Mouse (Mus musculus) gastrocnemius, postnatal 36 days (tissue): ENCODE data around the gene Prrc2b. TPM values are rescaled to one million over a fixed set of nuclear protein-coding genes. Genes with fewer than 3 reads are reported as not detected.
A peak's percentile ranks its signal among the peaks of the same experiment; 100 is the strongest.

Experiments
- DNase-seq, 2 experiments: peaks; one replicate each; pipeline ENCODE4 v3.0.0; 2022
- intact Hi-C: fragments of 180-260 bp; cut with DNase I; formaldehyde crosslinking; loops from one replicate; pipeline ENCODE4 v1.15.1; 2025
- microRNA-seq, 2 experiments: library from miRNA; unstranded; fragments of <30 nt; microRNA quantifications; one replicate each; pipeline ENCODE4 v1.2.0; 2021
- total RNA-seq, 2 experiments: library from RNA; stranded (reverse); gene quantifications; 2 replicates each; pipeline ENCODE4 v1.2.3; 2021

Prrc2b gene
- total RNA-seq, 2 experiments from 2014 or later = 69.4 to 70.1 TPM

DNA sequence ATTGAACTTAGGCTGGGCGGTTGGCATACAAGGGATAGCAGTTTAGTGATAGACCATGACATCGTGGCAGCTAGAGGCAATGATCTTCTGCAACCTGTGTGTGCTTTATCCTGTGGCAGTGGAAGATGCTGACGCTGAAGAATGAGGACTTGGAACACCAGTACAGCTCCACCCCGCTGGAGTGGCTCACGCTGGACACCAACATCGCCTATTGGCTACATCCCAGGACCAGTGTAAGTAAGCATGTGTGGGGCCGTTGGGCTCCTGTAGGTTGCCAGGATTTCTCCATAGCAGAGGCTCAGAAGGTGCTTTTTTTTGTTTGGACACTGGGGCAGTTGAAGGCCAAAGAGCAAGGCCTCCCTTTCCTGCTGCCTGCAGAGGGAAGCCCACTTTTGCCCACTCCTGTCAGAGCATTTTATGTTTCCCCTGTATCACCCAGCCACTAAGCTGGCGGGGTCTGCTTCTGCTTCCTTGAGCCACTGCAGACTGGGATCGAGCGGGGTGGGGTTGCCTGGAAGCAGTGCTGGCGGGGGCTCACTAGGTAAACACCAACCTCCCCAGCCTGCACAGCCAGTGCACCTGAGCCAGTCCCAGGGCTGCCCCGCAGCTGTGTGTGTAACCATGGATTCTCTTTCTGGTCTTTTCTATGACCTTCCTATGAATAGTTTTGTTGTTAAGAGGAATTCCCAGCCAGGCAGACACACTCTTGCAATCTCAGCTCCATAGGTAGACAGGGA lies 101.1 kb downstream of the Prrc2b start:
- DNase-seq = peak; percentile 49 to 53

DNA sequence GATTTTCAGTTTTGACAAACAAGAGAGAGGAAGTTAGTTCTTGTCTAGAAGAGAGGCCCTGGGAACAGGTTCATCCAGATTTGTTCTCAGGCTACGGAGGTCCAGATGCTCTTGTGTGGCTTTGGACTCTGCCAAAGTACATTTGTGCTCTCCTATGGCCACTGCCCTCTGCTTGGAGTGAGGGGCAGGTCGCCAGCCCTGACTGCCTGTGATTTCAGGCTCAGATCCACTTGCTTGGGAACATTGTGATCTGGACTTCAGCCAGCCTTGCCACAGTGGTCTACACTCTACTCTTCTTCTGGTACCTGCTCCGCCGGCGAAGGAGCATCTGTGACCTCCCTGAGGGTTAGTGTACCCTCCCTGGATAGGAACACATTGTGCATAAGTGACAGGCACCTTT lies 101.8 kb downstream of the Prrc2b start:
- no peak for DNase-seq
- intact Hi-C loops = no loop called here

More for the DNA sequence above, 101.1 kb downstream of the Prrc2b start:
- intact Hi-C loops = no loop called here

DNA sequence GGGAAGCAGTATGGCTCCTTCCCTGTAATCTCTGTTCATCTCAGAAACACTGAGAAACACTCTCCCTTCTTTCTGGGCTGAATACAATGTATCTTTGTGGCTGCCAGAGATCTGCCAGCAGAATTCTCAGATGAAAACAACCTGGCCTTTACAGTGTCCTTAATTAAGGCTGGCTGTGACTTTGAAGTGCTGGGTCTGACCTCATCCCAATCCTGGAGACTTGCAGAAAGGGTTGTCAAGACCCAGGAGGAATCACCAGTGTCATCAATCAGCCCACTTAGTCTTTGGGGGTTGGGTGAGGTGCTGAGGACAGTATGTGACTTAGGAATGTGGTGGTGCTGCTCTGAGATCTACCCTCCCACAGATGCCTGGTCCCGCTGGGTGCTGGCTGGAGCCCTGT lies 102.5 kb downstream of the Prrc2b start:
- DNase-seq = no peak
- intact Hi-C loops = no loop called here

DNA sequence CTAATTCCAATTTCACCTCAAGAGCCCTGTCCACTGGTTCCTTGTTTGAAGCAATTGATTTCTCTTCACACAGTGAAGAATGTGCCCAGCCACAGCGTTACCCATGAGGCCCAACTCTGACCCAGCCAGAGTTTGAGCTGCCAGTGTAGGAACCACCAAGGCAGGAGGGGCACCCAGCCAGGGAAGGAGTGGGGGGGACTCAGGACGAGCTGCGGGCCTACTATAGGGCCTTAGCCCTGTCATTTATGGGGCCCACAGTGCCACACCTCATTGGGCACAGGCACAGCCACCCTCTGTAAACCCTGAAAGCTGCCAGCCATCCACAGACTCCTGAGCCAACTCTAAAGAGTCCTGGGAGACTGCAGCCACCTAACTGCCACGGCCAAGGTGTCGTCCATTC lies 103.7 kb downstream of the Prrc2b start:
- no peak for DNase-seq
- intact Hi-C loops = no loop called here

DNA sequence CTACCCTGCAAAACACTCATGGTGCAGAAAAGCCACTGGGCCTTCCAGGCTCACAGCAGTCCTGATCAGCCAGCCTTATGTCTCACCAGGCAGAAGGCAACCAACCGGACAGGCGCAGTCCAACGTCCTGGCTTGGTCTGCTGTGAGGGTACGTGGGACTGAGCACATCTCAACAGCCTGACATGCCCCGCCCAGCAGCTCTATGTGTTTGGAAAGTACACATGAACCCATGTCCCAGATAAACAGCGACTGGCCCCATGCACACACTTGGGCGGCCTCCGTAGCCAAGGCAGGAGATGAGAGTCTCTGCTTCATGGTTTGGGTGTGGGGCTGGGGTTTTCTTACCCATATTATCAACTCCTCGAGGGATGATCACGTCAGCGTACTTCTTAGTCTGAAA lies 105.4 kb downstream of the Prrc2b start:
- no peak for DNase-seq
- intact Hi-C loops = no loop called here

DNA sequence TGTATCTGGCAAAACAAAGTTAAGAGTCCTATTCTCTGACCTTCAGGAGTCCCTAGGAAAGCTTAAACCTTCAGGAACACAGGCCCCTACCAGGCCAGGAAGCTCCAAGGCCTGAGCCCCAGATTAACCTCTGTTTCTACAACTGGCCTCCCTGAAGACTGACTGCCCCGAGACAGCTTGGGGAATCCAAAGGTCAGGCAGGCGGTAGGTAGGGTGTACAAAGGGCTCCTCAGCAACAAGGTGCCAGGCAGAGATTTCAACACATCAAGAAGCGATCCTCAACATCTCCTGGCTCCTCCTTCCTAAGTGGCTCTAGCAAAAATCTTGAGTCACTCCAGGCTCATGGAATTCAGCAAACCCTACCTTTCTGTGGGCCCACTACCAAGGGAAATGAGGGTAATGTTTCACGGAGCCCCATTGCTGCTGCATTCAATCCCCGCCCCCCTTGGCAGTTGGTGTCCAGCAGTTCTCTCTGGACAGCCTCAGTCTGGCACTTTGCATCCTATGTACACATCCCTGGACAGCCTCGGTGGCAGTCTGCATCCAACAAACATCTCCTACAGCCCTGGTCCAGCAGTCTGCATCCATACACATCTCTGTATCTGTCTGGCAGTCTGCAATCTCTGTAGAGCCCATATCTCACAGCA lies 108.1 kb downstream of the Prrc2b start:
- intact Hi-C loops = no loop called here
- DNase-seq = no peak

DNA sequence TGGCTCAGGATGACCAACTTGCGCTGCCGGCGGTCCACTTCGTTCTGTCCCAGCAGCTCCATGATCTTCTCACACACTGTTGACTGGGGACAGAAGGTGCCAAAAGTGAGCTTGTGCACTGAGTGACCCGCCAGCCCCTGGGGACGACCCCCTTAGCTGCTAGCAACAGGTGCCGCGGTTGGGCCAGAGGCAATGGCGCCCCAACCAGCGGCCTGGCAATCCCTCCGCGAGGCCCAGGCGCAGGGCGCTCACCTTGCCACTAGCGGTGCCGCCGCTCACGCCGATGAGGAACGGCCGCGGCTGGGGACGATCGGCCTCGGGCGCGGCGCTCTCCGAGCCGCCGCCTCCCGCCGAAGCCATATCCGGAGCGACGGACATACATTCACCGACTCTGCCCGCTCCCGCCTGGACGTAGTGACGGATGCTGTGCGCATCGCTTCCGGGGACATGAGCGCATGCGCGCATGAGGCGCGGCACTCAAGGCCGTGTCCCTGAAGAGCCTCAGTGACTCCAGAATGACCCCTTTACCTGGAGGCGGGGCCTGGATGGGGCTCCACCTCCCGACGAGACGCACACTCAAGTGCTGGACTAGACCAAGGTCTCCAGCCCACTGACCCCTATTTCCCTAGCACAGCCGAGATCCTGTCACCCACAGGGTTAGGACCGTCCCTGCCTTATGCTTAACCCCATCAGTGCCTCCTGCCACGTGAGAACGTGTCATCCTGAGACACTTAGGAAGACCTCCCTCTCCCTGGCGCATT lies 109.0 kb downstream of the Prrc2b start, which contains the start of gene Uck1:
Uck1 (minus strand) TSS at position 503 of the 761 bp plus-strand sequence.
- intact Hi-C loops = loop anchor here (2.0 kb wide), 1 partner anchor 23 kb away; no protein-coding TSS in a partner anchor
- DNase-seq = peak; percentile 83

DNA sequence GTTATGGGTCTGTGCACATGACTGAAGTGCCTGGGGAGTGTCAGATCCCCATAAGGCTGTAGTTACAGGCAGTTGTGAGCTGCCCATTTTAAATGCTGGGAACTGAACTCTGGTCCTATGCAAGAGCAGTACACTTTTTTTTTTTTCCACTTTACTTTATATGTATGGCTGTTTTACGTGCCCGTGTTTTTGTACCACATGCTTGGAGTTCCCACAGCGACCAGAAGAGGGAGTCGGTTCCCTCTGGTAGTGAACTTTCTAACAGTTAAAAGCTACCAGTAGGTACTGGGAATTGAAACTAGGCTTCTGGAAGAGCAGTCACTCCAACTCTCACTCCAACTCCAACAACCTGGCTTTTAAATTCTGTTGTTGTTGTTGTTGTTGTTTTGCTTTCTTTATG lies 109.8 kb downstream of the Prrc2b start:
- DNase-seq = no peak
- intact Hi-C loops = loop anchor here (2.0 kb wide), 1 partner anchor 22 kb away; no protein-coding TSS in a partner anchor

DNA sequence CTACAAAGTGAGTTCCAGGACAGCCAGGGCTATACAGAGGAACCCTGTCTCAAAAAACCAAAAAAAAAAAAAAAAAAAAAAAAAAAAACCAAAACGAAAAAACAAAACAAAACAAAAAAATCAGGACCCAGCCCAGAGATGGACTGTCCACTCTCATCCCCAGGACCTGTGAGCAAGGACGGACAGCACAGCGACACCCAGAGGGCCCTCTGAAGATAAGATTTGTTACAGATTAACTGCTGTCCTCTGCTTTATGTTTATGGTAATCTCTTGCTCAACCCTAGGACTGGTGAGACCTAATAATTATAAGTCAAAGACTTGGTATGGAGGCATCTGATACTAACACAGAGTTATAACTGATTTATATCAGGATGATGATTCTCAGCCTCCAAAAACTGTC lies 124.9 kb downstream of the Prrc2b start:
- DNase-seq = no peak
- intact Hi-C loops = no loop called here

DNA sequence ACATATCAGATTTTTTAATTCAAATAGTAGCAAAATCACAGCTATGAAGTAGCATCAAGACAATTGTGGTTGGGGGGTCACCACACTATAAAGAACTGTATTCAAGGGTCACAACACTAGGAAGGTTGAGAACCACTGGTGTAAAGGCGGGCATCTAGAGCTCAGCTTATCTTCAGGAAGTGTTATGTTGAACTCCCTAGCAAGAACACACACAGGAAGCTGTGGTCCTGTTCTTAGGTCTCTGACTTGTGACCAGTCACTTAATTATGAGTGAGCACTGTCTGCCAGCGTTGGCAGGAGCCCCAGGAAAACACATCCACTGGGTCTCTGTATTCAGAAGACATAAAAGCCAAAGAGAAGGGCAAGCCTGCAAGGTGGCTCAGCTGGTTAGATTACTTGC lies 131.4 kb downstream of the Prrc2b start:
- no peak for DNase-seq
- intact Hi-C loops = loop anchor here (2.0 kb wide), 1 partner anchor 21 kb away; the partner anchor contains the start of gene Uck1

DNA sequence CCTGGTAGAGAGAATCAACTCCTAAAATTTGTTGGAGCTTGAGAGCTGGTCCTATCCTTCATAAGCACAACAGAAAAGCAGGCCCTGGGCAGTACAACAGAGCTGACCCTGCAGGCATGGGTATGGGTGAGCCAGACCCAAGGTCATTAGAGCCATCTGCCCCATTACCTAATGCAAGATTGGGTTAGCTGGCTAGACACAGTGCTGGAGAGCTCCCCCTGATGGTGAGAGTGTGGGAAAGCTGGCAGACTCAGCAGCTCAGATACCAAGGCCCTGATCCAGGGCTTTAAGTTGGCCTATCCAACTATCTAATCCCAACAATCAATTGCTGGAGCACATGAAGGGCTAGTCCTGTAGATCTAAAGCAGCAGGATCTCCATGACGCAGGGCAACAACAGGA lies 131.8 kb downstream of the Prrc2b start:
- intact Hi-C loops = loop anchor here (2.0 kb wide), 1 partner anchor 22 kb away; the partner anchor contains the start of gene Uck1
- DNase-seq = peak; percentile 38 to 47

DNA sequence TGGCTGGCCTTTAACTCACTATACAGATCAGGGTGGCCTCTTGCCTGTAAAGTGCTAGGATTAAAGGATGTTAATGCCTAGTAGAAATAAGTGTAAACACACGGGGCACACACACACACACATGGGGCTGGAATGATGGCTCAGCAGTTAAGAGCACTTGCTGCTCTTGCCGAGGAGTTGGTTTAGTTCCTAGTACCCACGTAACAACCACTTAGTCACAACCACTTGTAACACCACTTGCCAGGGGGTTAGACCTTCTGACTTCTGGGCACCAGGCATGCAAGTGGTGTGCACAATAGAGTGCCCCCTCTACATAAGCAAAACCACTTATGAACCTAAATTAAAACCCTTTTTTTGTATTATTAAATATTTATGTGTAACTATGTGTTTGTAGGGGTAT lies 133.1 kb downstream of the Prrc2b start:
- intact Hi-C loops = loop anchor here (2.0 kb wide), 1 partner anchor 23 kb away; the partner anchor contains the start of gene Uck1
- DNase-seq = no peak

Small RNA genes lying within 50 kb of the gene (microRNA-seq; reads per million reads assigned to microRNA genes)
- gene Gm27805 = 0 reads per million in 2 experiments

Other genes with a start within 250 kb of the Prrc2b start
- gene Aif1l, start 200.9 kb upstream of the Prrc2b start, total RNA-seq = 1 to 10 TPM; 3.2 to 4.5 TPM
- 10 to 100 TPM; 13.9 to 28.4 TPM for gene Nup214, start 176.6 kb upstream of the Prrc2b start, total RNA-seq
- gene Fam78a, start 66.2 kb upstream of the Prrc2b start, total RNA-seq = 10 to 100 TPM; 13.2 to 16.5 TPM
- gene Plpp7, start 55.6 kb upstream of the Prrc2b start, total RNA-seq = 100 to 1,000 TPM in 1 of 2 experiments, 10 to 100 TPM in 1; 96.9 to 117 TPM
- 10 to 100 TPM; 12.0 to 12.2 TPM for gene Pomt1, start 85.5 kb downstream of the Prrc2b start, total RNA-seq
- 10 to 100 TPM in 1 of 2 experiments, 1 to 10 TPM in 1; 8.1 to 11.6 TPM for gene Uck1, start 109.1 kb downstream of the Prrc2b start, total RNA-seq
- gene Golga2, start 136.3 kb downstream of the Prrc2b start, total RNA-seq = 10 to 100 TPM; 54.1 to 54.7 TPM
- 100 to 1,000 TPM in 1 of 2 experiments, 10 to 100 TPM in 1; 97.6 to 126 TPM for gene Swi5, start 137.0 kb downstream of the Prrc2b start, total RNA-seq
- 10 to 100 TPM; 23.2 to 25.4 TPM for gene Ciz1, start 201.2 kb downstream of the Prrc2b start, total RNA-seq
- gene Dnm1, start 202.3 kb downstream of the Prrc2b start, total RNA-seq = 1 to 10 TPM; 4.8 to 5.3 TPM
- 10 to 100 TPM; 36.4 to 44.0 TPM for gene 1110008P14Rik, start 230.9 kb downstream of the Prrc2b start, total RNA-seq
- 1 to 10 TPM; 1.4 to 3.7 TPM for gene Lcn2, start 237.2 kb downstream of the Prrc2b start, total RNA-seq
- 10 to 100 TPM; 41.3 to 45.0 TPM for gene Ptges2, start 244.8 kb downstream of the Prrc2b start, total RNA-seq